Mouse (Mus musculus) forebrain, postnatal 0 days (tissue): Measurements from ENCODE around the gene Gpr35. TPM values are rescaled to one million over a fixed set of nuclear protein-coding genes. Genes with fewer than 3 reads are reported as not detected.

ENCODE experiments used
- ATAC-seq: fragments of 200-750 bp; cut with Nextera tagmentation; 2 replicates; pipeline ENCODE4 v1.8.0; 2017; ENCODE audit warnings: mild to moderate bottlenecking, moderate library complexity
- DNase-seq: peaks from one replicate; pipeline ENCODE4 v3.0.0-alpha.2; 2015
- H3K27ac ChIP-seq: fragments of 300-500 bp; sonication (generic); 2 replicates; pipeline ENCODE4 v1.5.1; 2014; ENCODE audit warnings: low read depth, mild to moderate bottlenecking, antibody characterized with exemption, low read length, moderate library complexity, mixed read lengths
- H3K27me3 ChIP-seq: fragments of 300-500 bp; sonication (generic); 2 replicates; pipeline ENCODE4 v1.6.1; 2014; ENCODE audit warnings: mild to moderate bottlenecking, low read length, mixed read lengths; ENCODE audit not compliant: insufficient read depth
- H3K36me3 ChIP-seq: fragments of 300-500 bp; sonication (generic); 2 replicates; pipeline ENCODE4 v1.6.1; 2014; ENCODE audit warnings: mild to moderate bottlenecking, moderate library complexity; ENCODE audit not compliant: insufficient read depth
- H3K4me1 ChIP-seq: fragments of 300-500 bp; sonication (generic); 2 replicates; pipeline ENCODE4 v1.6.1; 2014; ENCODE audit warnings: antibody characterized with exemption; ENCODE audit not compliant: insufficient read depth
- H3K4me2 ChIP-seq: fragments of 300-500 bp; sonication (generic); 2 replicates; pipeline ENCODE4 v1.6.1; 2014; ENCODE audit warnings: low read depth, mild to moderate bottlenecking, moderate library complexity
- H3K4me3 ChIP-seq: fragments of 300-500 bp; sonication (generic); 2 replicates; pipeline ENCODE4 v1.5.1; 2014; ENCODE audit warnings: low read depth, low read length, mixed read lengths
- H3K9ac ChIP-seq: fragments of 300-500 bp; sonication (generic); 2 replicates; pipeline ENCODE4 v1.6.1; 2014; ENCODE audit warnings: mild to moderate bottlenecking
- H3K9me3 ChIP-seq: fragments of 300-500 bp; sonication (generic); 2 replicates; pipeline ENCODE4 v1.6.1; 2016; ENCODE audit warnings: low read length
- CTCF ChIP-seq: sonication (generic); IDR thresholded peaks from 2 replicates; pipeline ENCODE4 v1.5.1; 2016; ENCODE audit warnings: antibody characterized with exemption, control low read depth, low read depth
- WGBS: fragments of 180-500 bp; shearing (Covaris S2); extraction: QIAGEN DNeasy Blood & Tissue Kit; methylation state at CpG from one replicate; pipeline ENCODE4 v1.1.7; 2014; 5-methylcytosine and 5-hydroxymethylcytosine counted together
- polyA plus RNA-seq: library from polyadenylated mRNA; unstranded; fragments of >200 nt; fragmentation: Nextera tagmentation; extraction: Ambion mirVana; gene quantifications from 2 replicates; pipeline ENCODE4 v1.2.1, GENCODE M21; 2015
- total RNA-seq: library from RNA; depleted of rRNA; stranded (reverse); fragments of >200 nt; gene quantifications from 2 replicates; pipeline ENCODE4 v1.2.3, GENCODE M21; 2014

The Gpr35 gene
- total and polyA plus RNA-seq, 2 experiments from 2014 or later: 0.44 to 1.8 TPM

GRCm38 (mm10) chr1:92933611-92934010, 17.1 kb upstream of the Gpr35 start:
- TF ChIP-seq CTCF: no peak
- peaks cover 21% of the 10 kb centered on the region for H3K4me1 ChIP-seq
- 0 out of 2 replicates have a peak, but pooled peaks cover 1% of the 10 kb centered on the region for H3K27me3 ChIP-seq
- peak overlapping the region; percentile 70 for H3K9ac ChIP-seq
- peaks cover 10% of the 10 kb centered on the region for H3K36me3 ChIP-seq
- peak overlapping the region; percentile 97 for H3K27ac ChIP-seq
- WGBS: 81% methylated on average over 4 of the region's 4 CpGs
- ATAC-seq (no peak), DNase-seq (no peak)
- H3K4me3 ChIP-seq: peak overlapping the region; percentile 62
- no peaks in the 10 kb centered on the region for H3K9me3 ChIP-seq
- peak overlapping the region; percentile 77 for H3K4me2 ChIP-seq

GRCm38 (mm10) chr1:92934182-92934827, 16.4 kb upstream of the Gpr35 start, which contains the start of gene Capn10:
Gene Capn10 (plus strand): TSS chr1:92934376.
- peak; percentile 99 for ATAC-seq
- peak; percentile 38; the same call in 1 of the 2 replicates for TF ChIP-seq CTCF
- H3K9ac ChIP-seq: peak within 1 kb of the TSS; percentile 70
- H3K27me3 ChIP-seq: no peaks in the 10 kb centered on the region
- H3K4me3 ChIP-seq: peak within 1 kb of the TSS; percentile 62
- peaks cover 15% of the 10 kb centered on the region for H3K36me3 ChIP-seq
- WGBS: 1% methylated on average over 45 of the region's 45 CpGs
- H3K4me2 ChIP-seq: peak within 1 kb of the TSS; percentile 77
- H3K9me3 ChIP-seq: no peaks in the 10 kb centered on the region
- peaks cover 21% of the 10 kb centered on the region for H3K4me1 ChIP-seq
- DNase-seq: peak; percentile 99
- peak within 1 kb of the TSS; percentile 97 for H3K27ac ChIP-seq

- Histone ChIP-seq H3K27ac (peak overlapping the region; percentile 97), H3K4me2 (peak overlapping the region; percentile 77), H3K27me3 (no peaks in the 10 kb centered on the region), H3K4me3 (peak overlapping the region; percentile 62), H3K9me3 (no peaks in the 10 kb centered on the region), H3K36me3 (peaks cover 25% of the 10 kb centered on the region), H3K4me1 (peaks cover 21% of the 10 kb centered on the region), H3K9ac (peak overlapping the region; percentile 70)
- TF ChIP-seq CTCF: no peak
- ATAC-seq (no peak), DNase-seq (peak; percentile 48)
- 8% methylated on average over 10 of the region's 10 CpGs for WGBS
These were observed 15.4 kb upstream of the Gpr35 start for GRCm38 (mm10) chr1:92935054-92935962.

- Histone ChIP-seq H3K4me1 (peaks cover 21% of the 10 kb centered on the region), H3K27ac (peak overlapping the region; percentile 35; the same call in 1 of the 2 replicates), H3K9me3 (no peaks in the 10 kb centered on the region), H3K36me3 (peaks cover 31% of the 10 kb centered on the region), H3K4me3 (peak overlapping the region; percentile 62), H3K4me2 (peak overlapping the region; percentile 77), H3K27me3 (no peaks in the 10 kb centered on the region), H3K9ac (peak overlapping the region; percentile 70)
- WGBS: 47% methylated on average over 2 of the region's 2 CpGs
- no peak for DNase-seq
- ATAC-seq: no peak
- TF ChIP-seq CTCF: peak; percentile 49
These were observed 14.7 kb upstream of the Gpr35 start for GRCm38 (mm10) chr1:92935977-92936376.

- Histone ChIP-seq H3K27me3 (no peaks in the 10 kb centered on the region), H3K4me3 (no peak overlapping the region), H3K27ac (no peak overlapping the region), H3K4me2 (peak overlapping the region; percentile 77), H3K9ac (peak overlapping the region; percentile 70; the same call in 1 of the 2 replicates), H3K36me3 (peaks cover 33% of the 10 kb centered on the region), H3K9me3 (no peaks in the 10 kb centered on the region), H3K4me1 (peaks cover 21% of the 10 kb centered on the region)
- 81% methylated on average over 3 of the region's 3 CpGs for WGBS
- no peak for ATAC-seq
- no peak for DNase-seq
- TF ChIP-seq CTCF: no peak
These were observed 14.2 kb upstream of the Gpr35 start for GRCm38 (mm10) chr1:92936467-92936866.

GRCm38 (mm10) chr1:92937797-92938196, 12.9 kb upstream of the Gpr35 start:
- WGBS: 95% methylated on average over 3 of the region's 3 CpGs
- TF ChIP-seq CTCF: no peak
- no peak for ATAC-seq

More at GRCm38 (mm10) chr1:92937797-92938196, 12.9 kb upstream of the Gpr35 start:
- Histone ChIP-seq H3K4me3 (no peak overlapping the region), H3K27me3 (no peaks in the 10 kb centered on the region), H3K4me2 (no peak overlapping the region), H3K4me1 (peaks cover 21% of the 10 kb centered on the region), H3K9me3 (no peaks in the 10 kb centered on the region), H3K36me3 (peaks cover 41% of the 10 kb centered on the region), H3K27ac (no peak overlapping the region), H3K9ac (no peak overlapping the region)
- no peak for DNase-seq
